Mouse (Mus musculus): ENCODE data around the gene Mgst3. TPM values are rescaled to one million over a fixed set of nuclear protein-coding genes. Genes with fewer than 3 reads are reported as not detected.

Mgst3 gene
- total RNA-seq (2021) = 10 to 100 TPM; 29.3 to 31.7 TPM
- long read RNA-seq, experiment 1, transcript Mgst3-201 (6 exons, 1,097 nt) = major isoform, 48 of 54 reads
- long read RNA-seq, experiment 1, partial matches to known transcripts = 4 of 54 reads
- long read RNA-seq, experiment 1, other reads (novel, unspliced or antisense) = 2 of 54 reads
- long read RNA-seq, experiment 2, transcript Mgst3-201 (6 exons, 1,097 nt) = major isoform, 39 of 41 reads
- long read RNA-seq, experiment 2, partial matches to known transcripts = 1 of 41 reads
- long read RNA-seq, experiment 2, other reads (novel, unspliced or antisense) = 1 of 41 reads

GRCm38 (mm10) chr1:167393683-167394492 is at the start of gene Mgst3:
Gene Mgst3, minus strand, starts transcription at chr1:167393841.
- DNase-seq (ENCODE audit: low spot score in 2 of 2) = peak; percentile 83 to 94

- DNase-seq (ENCODE audit: low spot score in 2 of 2) = no peak
These were observed 44.7 kb upstream of the Mgst3 start for GRCm38 (mm10) chr1:167438231-167438885.

- no peak for DNase-seq (ENCODE audit: low spot score in 2 of 2)
These were observed 43.5 kb upstream of the Mgst3 start for GRCm38 (mm10) chr1:167437091-167437490.

GRCm38 (mm10) chr1:167436186-167436975 is 42.7 kb upstream of the Mgst3 start:
- no peak for DNase-seq (ENCODE audit: low spot score in 2 of 2)

GRCm38 (mm10) chr1:167434931-167435330 is 41.3 kb upstream of the Mgst3 start:
- DNase-seq (ENCODE audit: low spot score in 2 of 2) = no peak

GRCm38 (mm10) chr1:167430976-167431676 is 37.5 kb upstream of the Mgst3 start:
- no peak for DNase-seq (ENCODE audit: low spot score in 2 of 2)

- no peak for DNase-seq (ENCODE audit: low spot score in 2 of 2)
These were observed 33.0 kb upstream of the Mgst3 start for GRCm38 (mm10) chr1:167426681-167427080.

GRCm38 (mm10) chr1:167425572-167425971 is 31.9 kb upstream of the Mgst3 start:
- DNase-seq (ENCODE audit: low spot score in 2 of 2) = no peak

- DNase-seq (ENCODE audit: low spot score in 2 of 2) = peak; percentile 31 to 47
These were observed 29.0 kb upstream of the Mgst3 start for GRCm38 (mm10) chr1:167422501-167423240.

- DNase-seq (ENCODE audit: low spot score in 2 of 2) = peak; percentile 34 to 69
These were observed 21.2 kb upstream of the Mgst3 start for GRCm38 (mm10) chr1:167414846-167415245.

- no peak for DNase-seq (ENCODE audit: low spot score in 2 of 2)
These were observed 18.5 kb upstream of the Mgst3 start for GRCm38 (mm10) chr1:167411991-167412715.

- DNase-seq (ENCODE audit: low spot score in 2 of 2) = no peak
These were observed 16.0 kb upstream of the Mgst3 start for GRCm38 (mm10) chr1:167409601-167410000.

GRCm38 (mm10) chr1:167405237-167405636 is 11.6 kb upstream of the Mgst3 start:
- no peak for DNase-seq (ENCODE audit: low spot score in 2 of 2)

- DNase-seq (ENCODE audit: low spot score in 2 of 2) = no peak
These were observed 360 bp downstream of the Mgst3 start for GRCm38 (mm10) chr1:167393281-167393680.

GRCm38 (mm10) chr1:167392687-167393086 is 954 bp downstream of the Mgst3 start:
- no peak for DNase-seq (ENCODE audit: low spot score in 2 of 2)

GRCm38 (mm10) chr1:167392031-167392640 is 1.5 kb downstream of the Mgst3 start:
- DNase-seq (ENCODE audit: low spot score in 2 of 2) = no peak

- DNase-seq (ENCODE audit: low spot score in 2 of 2) = no peak
These were observed 2.4 kb downstream of the Mgst3 start for GRCm38 (mm10) chr1:167391241-167391640.

GRCm38 (mm10) chr1:167390381-167390780 is 3.3 kb downstream of the Mgst3 start:
- DNase-seq (ENCODE audit: low spot score in 2 of 2) = no peak

GRCm38 (mm10) chr1:167389584-167389983 is 4.1 kb downstream of the Mgst3 start:
- DNase-seq (ENCODE audit: low spot score in 2 of 2) = no peak
